Mouse (Mus musculus): ENCODE measurements at regions not wholly inside any gene's neighbourhood (a gene's known extent, or its start where the extent isn't known, plus 50 kb on each side); places are given as distances from the start of the nearest gene placed in this dataset.
A peak's percentile ranks its signal among the peaks of the same experiment; 100 is the strongest.

- no peak for DNase-seq
Measured at GRCm38 (mm10) chr8:40186715-40187583, 487.9 kb upstream of the Adam24 start.

- peak; percentile 36 for DNase-seq
Measured at GRCm38 (mm10) chr8:40187584-40187934, 487.3 kb upstream of the Adam24 start.

- no peak for DNase-seq
Measured at GRCm38 (mm10) chr8:40192266-40192665, 482.6 kb upstream of the Adam24 start.

DNA sequence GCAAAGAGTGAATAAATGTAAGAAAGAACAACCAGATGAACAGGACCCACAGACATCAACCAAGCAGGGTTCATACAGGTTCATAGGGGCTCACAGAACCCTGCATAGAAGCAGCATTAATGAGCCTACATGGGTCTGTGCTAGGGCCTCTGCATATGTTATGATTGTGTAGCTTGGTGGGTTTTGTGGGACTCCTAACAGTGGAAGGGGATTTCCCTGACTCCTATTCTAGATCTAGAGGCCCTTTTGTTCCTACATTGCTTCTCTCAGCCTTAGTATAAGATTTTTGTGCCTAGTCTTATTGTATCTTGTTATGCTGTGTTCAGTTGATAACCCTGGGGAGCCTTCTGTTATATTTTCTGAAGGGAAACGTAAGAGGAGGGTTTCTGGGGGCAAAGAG, 481.7 kb upstream of the Adam24 start:
- no peak for DNase-seq

GRCm38 (mm10) chr8:40210871-40211270, 464.0 kb upstream of the Adam24 start:
- DNase-seq: no peak

DNA sequence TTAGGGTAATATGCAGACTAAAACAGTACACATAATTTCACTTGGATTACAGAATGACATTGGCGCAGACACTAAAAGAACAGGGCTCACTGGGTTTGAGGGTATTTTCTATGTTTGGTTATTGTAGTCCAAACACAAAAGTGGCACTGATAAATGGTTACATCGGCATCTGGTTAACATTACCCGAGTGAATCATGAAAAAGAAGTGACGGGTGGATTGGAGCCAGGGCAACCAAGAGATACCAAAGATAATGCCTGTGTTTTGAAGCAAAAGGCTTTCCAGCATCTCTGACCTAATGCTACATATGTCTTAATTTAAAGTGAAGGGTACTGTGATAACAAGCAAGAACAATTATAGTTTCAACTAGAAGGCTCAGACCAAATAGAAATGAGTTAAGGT, 451.4 kb upstream of the Adam24 start:
- no peak for DNase-seq

GRCm38 (mm10) chr8:40227262-40227661, 447.6 kb upstream of the Adam24 start:
- no peak for DNase-seq

Measured in right cerebral cortex, postnatal 14 days (tissue).